Mouse (Mus musculus) G1E (cell line): Measurements from ENCODE around the gene Mrvi1.

Source experiments
- CTCF ChIP-seq: IDR thresholded peaks from 2 replicates; pipeline ENCODE4 v1.5.1; 2012; ENCODE audit warnings: low read depth, low read length, inconsistent platforms, mixed read lengths
- GATA1 ChIP-seq: IDR thresholded peaks from 2 replicates; pipeline ENCODE4 v1.6.1; 2012; ENCODE audit warnings: borderline replicate concordance, low read length, inconsistent platforms, mixed read lengths
- GATA2 ChIP-seq: IDR thresholded peaks from 2 replicates; pipeline ENCODE4 v1.6.1; 2012; ENCODE audit warnings: low read depth, low read length, inconsistent platforms, borderline replicate concordance
- POLR2AphosphoS5 ChIP-seq: IDR thresholded peaks from 2 replicates; pipeline ENCODE4 v1.6.1; 2012; ENCODE audit warnings: low read depth, low read length, inconsistent platforms; ENCODE audit not compliant: insufficient replicate concordance
- TAL1 ChIP-seq: conservative IDR thresholded peaks from 2 replicates; pipeline ENCODE4 v1.6.1; 2012; ENCODE audit warnings: low read depth, low read length, inconsistent platforms, mixed read lengths

GRCm38 (mm10) chr7:110833024-110833423, 149.2 kb downstream of the Mrvi1 start:
- TF ChIP-seq GATA1 (no peak), CTCF (no peak), POLR2AphosphoS5 (no peak), GATA2 (no peak), TAL1 (no peak)
